Mouse (Mus musculus): ENCODE results near the gene Ppef1.

The Ppef1 gene

GRCm38 (mm10) chrX:160598055-160598454, 137.5 kb downstream of the Ppef1 start:
- no peak for DNase-seq

DNA sequence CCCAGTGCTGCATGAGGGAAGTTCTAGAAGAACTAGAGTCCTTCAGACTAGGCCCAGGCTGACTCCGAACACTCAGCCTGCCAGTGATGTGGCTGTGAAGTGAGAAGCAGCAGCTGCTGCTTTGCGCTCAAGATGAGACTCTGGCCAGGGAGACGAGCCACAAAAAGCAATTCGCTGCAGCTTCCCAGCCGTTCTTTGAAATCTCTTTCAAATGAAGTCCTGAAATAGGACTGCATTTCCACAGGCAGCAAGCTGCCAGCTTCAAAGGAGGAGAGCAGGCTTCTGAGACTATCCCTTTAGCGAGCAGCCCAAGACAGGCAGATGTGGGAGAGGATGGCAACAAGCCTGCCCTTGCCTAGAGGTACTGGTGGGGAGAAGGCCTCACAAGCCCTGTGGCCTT, 142.6 kb downstream of the Ppef1 start:
- no peak for DNase-seq

GRCm38 (mm10) chrX:160590147-160590546, 145.4 kb downstream of the Ppef1 start:
- DNase-seq: no peak

- no peak for DNase-seq
Observed at GRCm38 (mm10) chrX:160588523-160588922, 147.0 kb downstream of the Ppef1 start.

- no peak for DNase-seq
Observed at GRCm38 (mm10) chrX:160585110-160585509, 150.5 kb downstream of the Ppef1 start.

DNA sequence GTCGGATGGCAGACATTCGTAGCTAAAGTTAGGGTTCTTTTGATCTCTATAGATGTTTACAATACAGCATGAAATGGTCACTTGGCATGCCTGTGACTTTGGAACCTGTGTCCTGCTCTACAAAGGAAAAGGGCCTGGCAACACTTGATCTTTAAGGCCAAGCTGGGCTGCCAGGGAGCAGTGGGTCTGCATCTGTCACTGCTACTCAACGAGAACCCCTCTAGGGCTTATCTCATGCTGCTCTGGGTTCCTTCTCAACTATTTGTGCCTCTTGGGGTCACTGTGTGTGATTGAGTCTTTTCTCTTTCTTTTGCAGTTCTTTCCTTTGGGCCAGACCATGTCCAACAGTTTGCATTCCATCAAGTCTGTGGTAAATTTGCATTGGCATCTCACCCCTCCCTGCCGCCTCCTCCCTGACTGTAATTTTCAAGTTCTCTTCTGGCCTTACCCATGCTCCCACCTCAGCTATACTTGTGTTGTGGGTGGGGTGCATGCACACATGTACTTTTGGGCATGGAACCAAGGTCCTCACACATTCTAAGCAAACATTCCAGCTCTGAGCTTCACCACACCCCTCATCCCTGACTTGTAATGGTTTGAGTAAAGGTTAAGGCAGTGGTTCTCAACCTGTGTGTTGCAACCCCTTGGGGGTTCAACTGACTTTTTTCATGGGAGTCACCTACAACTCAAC, 151.3 kb downstream of the Ppef1 start:
- DNase-seq: no peak

DNA sequence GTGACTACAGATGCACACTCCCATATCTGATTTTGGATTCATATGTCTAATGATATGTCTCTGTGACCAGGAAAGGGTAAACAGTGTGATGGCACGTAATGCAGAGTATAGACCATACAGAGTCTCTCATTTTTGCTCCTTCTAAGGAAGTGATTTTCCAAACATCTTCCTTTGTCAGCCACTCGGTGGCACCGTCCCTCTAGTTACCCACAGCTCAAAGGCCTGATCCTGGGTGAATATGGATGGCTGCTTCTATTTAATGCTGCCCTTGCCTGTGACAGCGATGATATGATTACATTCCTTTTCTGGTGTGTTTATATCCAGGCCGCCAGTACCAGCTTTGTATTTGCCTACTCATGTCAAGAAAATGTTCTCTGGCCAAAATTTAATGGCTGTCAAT, 152.0 kb downstream of the Ppef1 start:
- DNase-seq: no peak

Data from B cell, adult 2 months (primary cell).